26 mouse cellular contexts compared by ENCODE assay signal in genomic region chr2:145165854-145166253, GRCm38 (mm10).
"Had no signal": no experiment of that assay in that cellular context is flagged by ENCODE, and none has a peak within 500 bp of the region (broad histone marks: within the 10 kb centered on the region; RNA-seq: fewer than 3 reads in every experiment).

No protein-coding gene starts in this region.

- ATAC-seq: forebrain, embryonic 13.5 days; forebrain, embryonic 14.5 days; forebrain, embryonic 15.5 days; forebrain, embryonic 16.5 days; forebrain, postnatal 0 days had no signal

- H3K27me3 ChIP-seq: embryonic facial prominence, embryonic 12.5 days; forebrain, embryonic 15.5 days had no signal

- H3K27ac ChIP-seq: embryonic facial prominence, embryonic 10.5 days; embryonic facial prominence, embryonic 12.5 days; embryonic facial prominence, embryonic 13.5 days; embryonic facial prominence, embryonic 15.5 days; forebrain, embryonic 10.5 days; forebrain, embryonic 12.5 days; forebrain, embryonic 13.5 days; forebrain, embryonic 15.5 days; gastrocnemius, adult 2 months; heart, adult 2 months; heart, embryonic 10.5 days had no signal

- H3K9me3 ChIP-seq: embryonic facial prominence, embryonic 10.5 days; embryonic facial prominence, embryonic 12.5 days; embryonic facial prominence, embryonic 13.5 days; embryonic facial prominence, embryonic 15.5 days; forebrain, embryonic 10.5 days; forebrain, embryonic 12.5 days; forebrain, embryonic 13.5 days; forebrain, embryonic 15.5 days; heart, embryonic 10.5 days had no signal

- H3K36me3 ChIP-seq: embryonic facial prominence, embryonic 10.5 days; embryonic facial prominence, embryonic 12.5 days; embryonic facial prominence, embryonic 13.5 days; embryonic facial prominence, embryonic 15.5 days; forebrain, embryonic 10.5 days; forebrain, embryonic 12.5 days; forebrain, embryonic 15.5 days; heart, embryonic 10.5 days had no signal

- DNase-seq: cerebellum, adult 9-11 months; cerebellum, postnatal 10 days; cerebellum, postnatal 14 days; cerebellum, postnatal 25 days; cerebellum, postnatal 36 days; embryo, embryonic 11 days; forebrain, postnatal 0 days; gastrocnemius, adult 2 months; gastrocnemius, postnatal 10 days; gastrocnemius, postnatal 14 days; gastrocnemius, postnatal 25 days; gastrocnemius, postnatal 36 days; heart, adult 18-20 months; heart, adult 2 months had no signal

- H3K4me2 ChIP-seq: embryonic facial prominence, embryonic 12.5 days; embryonic facial prominence, embryonic 13.5 days; embryonic facial prominence, embryonic 15.5 days; forebrain, embryonic 12.5 days; forebrain, embryonic 13.5 days; forebrain, embryonic 15.5 days had no signal

- H3K4me3 ChIP-seq: embryonic facial prominence, embryonic 10.5 days; embryonic facial prominence, embryonic 12.5 days; embryonic facial prominence, embryonic 13.5 days; embryonic facial prominence, embryonic 15.5 days; erythroblast, embryonic 14.5 days; forebrain, embryonic 10.5 days; forebrain, embryonic 12.5 days; forebrain, embryonic 13.5 days; forebrain, embryonic 15.5 days; gastrocnemius, adult 2 months; heart, adult 2 months; heart, embryonic 10.5 days had no signal

- H3K9ac ChIP-seq: embryonic facial prominence, embryonic 12.5 days; embryonic facial prominence, embryonic 13.5 days; embryonic facial prominence, embryonic 15.5 days; forebrain, embryonic 12.5 days; forebrain, embryonic 13.5 days; forebrain, embryonic 15.5 days; forebrain, postnatal 0 days had no signal
